Mouse (Mus musculus) forebrain, embryonic 10.5 days (tissue): Measurements from ENCODE around the gene Adarb2. TPM values are rescaled to one million over a fixed set of nuclear protein-coding genes. Genes with fewer than 3 reads are reported as not detected.

Experiments
- DNase-seq: peaks from one replicate; pipeline ENCODE4 v3.0.0-alpha.2; 2017; ENCODE audit warnings: low spot score; ENCODE audit errors: extremely low spot score
- H3K27ac ChIP-seq: fragments of 300-500 bp; sonication (generic); 2 replicates; pipeline ENCODE4 v1.5.1; 2016; ENCODE audit warnings: mild to moderate bottlenecking
- H3K27me3 ChIP-seq: fragments of 300-500 bp; sonication (generic); 2 replicates; pipeline ENCODE4 v1.6.1; 2016; ENCODE audit warnings: mild to moderate bottlenecking; ENCODE audit not compliant: poor library complexity, severe bottlenecking
- H3K36me3 ChIP-seq: fragments of 300-500 bp; sonication (generic); replicated peaks from 2 replicates; pipeline ENCODE4 v1.6.1; 2016; ENCODE audit warnings: mild to moderate bottlenecking, moderate library complexity
- H3K4me1 ChIP-seq: fragments of 300-500 bp; sonication (generic); 2 replicates; pipeline ENCODE4 v1.6.1; 2016
- H3K4me3 ChIP-seq: fragments of 300-500 bp; sonication (generic); 2 replicates; pipeline ENCODE4 v1.5.1; 2016; ENCODE audit warnings: mild to moderate bottlenecking, moderate library complexity
- H3K9me3 ChIP-seq: fragments of 300-500 bp; sonication (generic); 2 replicates; pipeline ENCODE4 v1.6.1; 2016; ENCODE audit warnings: mild to moderate bottlenecking, moderate library complexity
- WGBS: fragments of 180-500 bp; shearing (Covaris S2); methylation state at CpG from one replicate; pipeline ENCODE4 v1.1.7; 2016; 5-methylcytosine and 5-hydroxymethylcytosine counted together
- polyA plus RNA-seq: library from polyadenylated mRNA; unstranded; fragments of >200 nt; fragmentation: Nextera tagmentation; extraction: Ambion mirVana; gene quantifications from 2 replicates; pipeline ENCODE4 v1.2.1, GENCODE M21; 2016

The Adarb2 gene
- 2.3 and 2.4 TPM in 2 replicates for polyA plus RNA-seq

GRCm38 (mm10) chr13:8202681-8203476, at the start of gene Adarb2:
TSS of gene Adarb2 (plus strand) at chr13:8202866.
- peak within 1 kb of the TSS; percentile 61 for H3K4me3 ChIP-seq
- peaks cover 20% of the 10 kb centered on the region for H3K4me1 ChIP-seq
- under 1% methylated on average over 26 of the region's 26 CpGs for WGBS
- peaks cover 22% of the 10 kb centered on the region for H3K27me3 ChIP-seq
- H3K9me3 ChIP-seq: no peaks in the 10 kb centered on the region
- no peaks in the 10 kb centered on the region for H3K36me3 ChIP-seq
- peak; percentile 66 for DNase-seq
- H3K27ac ChIP-seq: peak within 1 kb of the TSS; percentile 70

- Histone ChIP-seq H3K36me3 (no peaks in the 10 kb centered on the region), H3K27me3 (no peaks in the 10 kb centered on the region), H3K27ac (no peak overlapping the region), H3K4me3 (no peak overlapping the region), H3K4me1 (no peaks in the 10 kb centered on the region), H3K9me3 (no peaks in the 10 kb centered on the region)
- DNase-seq: no peak
- 84% methylated on average over 1 of the region's 1 CpGs for WGBS
These were observed 28.9 kb upstream of the Adarb2 start for GRCm38 (mm10) chr13:8173800-8174199.

DNA sequence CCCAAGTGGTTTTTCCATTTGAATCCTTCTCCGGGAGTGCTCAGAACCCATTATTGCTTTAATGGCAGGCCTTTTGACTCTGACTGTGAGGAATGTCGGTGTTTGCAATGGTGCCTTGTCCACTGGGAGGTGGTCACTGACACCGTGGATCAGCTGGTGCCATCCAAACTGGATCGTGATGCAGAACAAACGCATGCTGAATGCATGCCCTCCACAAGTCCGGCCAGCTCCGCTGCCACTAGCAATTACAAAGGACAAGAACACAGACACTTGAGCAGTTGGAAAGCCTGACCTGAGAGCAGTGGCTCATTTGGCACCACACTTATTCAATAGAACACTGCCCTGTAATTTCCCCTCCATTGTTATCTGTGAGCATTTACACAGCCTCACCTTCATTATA, 10.7 kb upstream of the Adarb2 start:
- H3K27ac ChIP-seq: no peak overlapping the region
- no peaks in the 10 kb centered on the region for H3K9me3 ChIP-seq
- peaks cover 6% of the 10 kb centered on the region; the same call in 1 of the 2 replicates for H3K4me1 ChIP-seq
- H3K27me3 ChIP-seq: no peaks in the 10 kb centered on the region
- 47% methylated on average over 7 of the region's 7 CpGs for WGBS
- H3K4me3 ChIP-seq: no peak overlapping the region
- no peak for DNase-seq
- H3K36me3 ChIP-seq: no peaks in the 10 kb centered on the region

GRCm38 (mm10) chr13:8199186-8199880, 3.3 kb upstream of the Adarb2 start:
- WGBS: 66% methylated on average over 3 of the region's 3 CpGs
- no peak for DNase-seq
- peaks cover 16% of the 10 kb centered on the region for H3K27me3 ChIP-seq

GRCm38 (mm10) chr13:8203477-8203813, 779 bp downstream of the Adarb2 start:
- Histone ChIP-seq H3K9me3 (no peaks in the 10 kb centered on the region), H3K4me1 (peaks cover 20% of the 10 kb centered on the region), H3K27ac (peak overlapping the region; percentile 69), H3K36me3 (no peaks in the 10 kb centered on the region), H3K4me3 (peak overlapping the region; percentile 61), H3K27me3 (peaks cover 22% of the 10 kb centered on the region)
- WGBS: 4% methylated on average over 4 of the region's 4 CpGs
- no peak for DNase-seq

More at GRCm38 (mm10) chr13:8199186-8199880, 3.3 kb upstream of the Adarb2 start:
- Histone ChIP-seq H3K4me1 (peaks cover 20% of the 10 kb centered on the region), H3K27ac (no peak overlapping the region), H3K4me3 (no peak overlapping the region), H3K36me3 (no peaks in the 10 kb centered on the region), H3K9me3 (no peaks in the 10 kb centered on the region)

DNA sequence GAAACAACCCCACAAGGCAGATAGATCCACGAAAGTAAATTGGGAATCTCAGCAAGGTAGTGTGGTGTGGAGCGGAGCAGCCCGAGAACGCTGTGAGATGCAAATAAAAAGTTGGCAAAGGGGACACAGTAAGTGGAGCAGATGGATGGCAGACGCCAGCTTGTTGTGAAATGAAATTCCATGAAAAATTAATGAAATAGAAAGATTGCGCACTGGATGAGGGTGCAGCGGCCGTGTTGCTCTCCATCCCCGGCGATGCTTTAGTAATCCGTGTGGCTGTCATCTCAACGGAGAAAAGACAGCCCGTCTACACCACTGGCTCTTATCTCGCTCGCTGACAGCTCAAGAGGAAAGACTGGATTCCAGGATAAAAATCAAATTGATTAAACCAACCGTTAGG, 4.7 kb downstream of the Adarb2 start:
- no peak overlapping the region for H3K4me3 ChIP-seq
- WGBS: 88% methylated on average over 16 of the region's 16 CpGs
- DNase-seq: no peak

DNA sequence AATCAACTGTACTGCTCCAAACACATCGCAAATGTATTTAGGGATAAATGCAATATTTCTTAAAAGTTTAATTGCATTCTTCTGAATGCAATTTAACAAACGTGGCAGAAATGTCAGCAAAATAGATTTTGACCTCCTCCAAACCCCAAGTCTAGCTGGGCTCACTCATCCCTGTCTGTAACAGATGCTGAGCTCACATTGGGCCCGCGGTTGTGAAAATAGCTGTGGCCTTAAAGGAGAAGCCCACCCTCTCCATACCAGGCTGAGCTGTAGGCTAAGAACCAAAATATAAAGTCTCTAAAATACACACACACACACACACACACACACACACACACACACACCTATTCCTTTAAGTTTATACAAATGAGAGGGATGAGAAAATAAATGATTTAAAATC, 8.1 kb downstream of the Adarb2 start:
- Histone ChIP-seq H3K4me3 (no peak overlapping the region), H3K27ac (no peak overlapping the region), H3K4me1 (no peaks in the 10 kb centered on the region), H3K36me3 (no peaks in the 10 kb centered on the region), H3K27me3 (no peaks in the 10 kb centered on the region), H3K9me3 (no peaks in the 10 kb centered on the region)
- DNase-seq: no peak
- WGBS: 91% methylated on average over 4 of the region's 4 CpGs

More for the DNA sequence above, 4.7 kb downstream of the Adarb2 start:
- Histone ChIP-seq H3K9me3 (no peaks in the 10 kb centered on the region), H3K36me3 (no peaks in the 10 kb centered on the region), H3K27me3 (peaks cover 18% of the 10 kb centered on the region), H3K27ac (no peak overlapping the region), H3K4me1 (peaks cover 17% of the 10 kb centered on the region)

- DNase-seq: no peak
- WGBS: 82% methylated on average over 1 of the region's 1 CpGs
- Histone ChIP-seq H3K4me1 (no peaks in the 10 kb centered on the region), H3K27ac (no peak overlapping the region), H3K4me3 (no peak overlapping the region), H3K36me3 (no peaks in the 10 kb centered on the region), H3K27me3 (no peaks in the 10 kb centered on the region), H3K9me3 (no peaks in the 10 kb centered on the region)
These were observed 36.2 kb downstream of the Adarb2 start for GRCm38 (mm10) chr13:8238871-8239270.

GRCm38 (mm10) chr13:8248016-8248667, 45.5 kb downstream of the Adarb2 start:
- Histone ChIP-seq H3K4me1 (no peaks in the 10 kb centered on the region), H3K9me3 (no peaks in the 10 kb centered on the region), H3K36me3 (no peaks in the 10 kb centered on the region), H3K27me3 (no peaks in the 10 kb centered on the region), H3K4me3 (no peak overlapping the region), H3K27ac (no peak overlapping the region)
- DNase-seq: no peak
- WGBS: 81% methylated on average over 5 of the region's 5 CpGs

- no peaks in the 10 kb centered on the region for H3K36me3 ChIP-seq
- H3K27me3 ChIP-seq: no peaks in the 10 kb centered on the region
- no peak for DNase-seq
- H3K9me3 ChIP-seq: peaks cover 4% of the 10 kb centered on the region; the same call in 1 of the 2 replicates
- H3K27ac ChIP-seq: no peak overlapping the region
- no peaks in the 10 kb centered on the region for H3K4me1 ChIP-seq
- H3K4me3 ChIP-seq: no peak overlapping the region
- 87% methylated on average over 4 of the region's 4 CpGs for WGBS
These were observed 69.7 kb downstream of the Adarb2 start for GRCm38 (mm10) chr13:8272158-8272945.

- Histone ChIP-seq H3K27ac (no peak overlapping the region), H3K27me3 (no peaks in the 10 kb centered on the region), H3K4me1 (peaks cover 16% of the 10 kb centered on the region), H3K4me3 (no peak overlapping the region), H3K36me3 (no peaks in the 10 kb centered on the region), H3K9me3 (no peaks in the 10 kb centered on the region)
- WGBS: 86% methylated on average over 2 of the region's 2 CpGs
- DNase-seq: no peak
These were observed 80.5 kb downstream of the Adarb2 start for GRCm38 (mm10) chr13:8283116-8283515.

DNA sequence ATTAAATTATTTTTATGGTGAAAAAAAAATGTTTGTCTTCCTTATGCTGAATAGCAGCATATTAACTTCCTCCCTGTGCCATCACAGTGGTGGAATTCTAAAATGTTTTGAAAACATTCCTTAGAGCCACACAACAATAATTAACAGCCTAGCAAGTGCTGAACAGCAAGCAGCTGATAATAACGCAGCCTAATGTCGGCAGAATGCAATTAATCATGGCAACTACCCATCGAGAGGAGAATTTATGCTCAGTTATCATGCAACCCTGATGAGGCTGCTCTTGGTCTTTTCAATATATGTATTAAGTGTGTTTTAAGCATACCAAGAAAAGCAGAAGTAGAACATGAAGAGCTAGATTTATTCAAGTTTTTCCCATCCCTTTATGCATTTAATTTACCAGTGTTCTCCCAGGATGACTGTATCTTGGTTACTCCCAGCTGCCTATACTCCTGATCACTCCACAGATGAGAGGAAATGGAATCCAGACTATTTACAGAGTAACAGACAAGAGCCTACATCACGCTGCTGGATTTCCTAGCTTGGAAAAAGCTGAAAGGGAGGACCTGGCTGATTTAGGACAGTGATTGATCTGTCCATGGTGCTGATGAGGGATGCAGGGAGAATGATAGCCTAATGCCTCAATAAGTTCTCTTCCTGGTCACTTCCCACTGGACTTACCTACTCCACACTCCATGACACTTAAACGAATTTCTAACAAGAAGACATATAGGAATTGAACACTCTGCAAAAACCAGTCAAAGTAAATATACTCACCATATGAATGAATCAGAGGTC, 113.9 kb downstream of the Adarb2 start:
- Histone ChIP-seq H3K36me3 (no peaks in the 10 kb centered on the region), H3K27me3 (no peaks in the 10 kb centered on the region), H3K4me1 (no peaks in the 10 kb centered on the region), H3K9me3 (no peaks in the 10 kb centered on the region), H3K4me3 (no peak overlapping the region), H3K27ac (no peak overlapping the region)
- 67% methylated on average over 5 of the region's 5 CpGs for whole genome bisulfite sequencing
- no peak for DNase-seq
